Mouse (Mus musculus): ENCODE data around the gene Serpina9. TPM values are rescaled to one million over a fixed set of nuclear protein-coding genes. Genes with fewer than 3 reads are reported as not detected.

Gene Serpina9
- polyA plus RNA-seq, 1 experiment from 2014 or later = not detected

GRCm38 (mm10) chr12:104000594-104000993, 13.0 kb downstream of the Serpina9 start:
- Histone ChIP-seq H3K9ac (ENCODE audit: low read depth, low read length) (no peak overlapping the region), H3K4me1 (replicated peaks; ENCODE audit: control insufficient read depth, insufficient read depth, low read length) (no peaks in the 10 kb centered on the region), H3K36me3 (ENCODE audit: control insufficient read depth, insufficient read depth, low read length) (no peaks in the 10 kb centered on the region), H3K27me3 (ENCODE audit: control insufficient read depth, insufficient read depth, low read length) (no peaks in the 10 kb centered on the region), H3K4me2 (replicated peaks; ENCODE audit: low read depth, low read length) (no peak overlapping the region), H3K9me3 (ENCODE audit: control insufficient read depth, low read length) (no peaks in the 10 kb centered on the region), H3K27ac (ENCODE audit: low read depth, low read length) (no peak overlapping the region), H3K4me3 (ENCODE audit: low read depth, low read length) (no peak overlapping the region)
- DNase-seq (ENCODE audit: low spot score) = no peak
- 92% methylated on average over 3 of the region's 3 CpGs for WGBS
- no peak for ATAC-seq (ENCODE audit: low FRiP score)

GRCm38 (mm10) chr12:103999611-104000010, 13.9 kb downstream of the Serpina9 start:
- DNase-seq (ENCODE audit: low spot score) (no peak), ATAC-seq (ENCODE audit: low FRiP score) (no peak)
- no peak overlapping the region for H3K27ac ChIP-seq (ENCODE audit: low read depth, low read length)
- no peak overlapping the region for H3K4me2 ChIP-seq (replicated peaks; ENCODE audit: low read depth, low read length)
- no peaks in the 10 kb centered on the region for H3K9me3 ChIP-seq (ENCODE audit: control insufficient read depth, low read length)
- WGBS = 80% methylated on average over 8 of the region's 8 CpGs
- H3K4me1 ChIP-seq (replicated peaks; ENCODE audit: control insufficient read depth, insufficient read depth, low read length) = no peaks in the 10 kb centered on the region
- H3K36me3 ChIP-seq (ENCODE audit: control insufficient read depth, insufficient read depth, low read length) = no peaks in the 10 kb centered on the region
- no peaks in the 10 kb centered on the region for H3K27me3 ChIP-seq (ENCODE audit: control insufficient read depth, insufficient read depth, low read length)
- H3K9ac ChIP-seq (ENCODE audit: low read depth, low read length) = no peak overlapping the region
- no peak overlapping the region for H3K4me3 ChIP-seq (ENCODE audit: low read depth, low read length)

DNA sequence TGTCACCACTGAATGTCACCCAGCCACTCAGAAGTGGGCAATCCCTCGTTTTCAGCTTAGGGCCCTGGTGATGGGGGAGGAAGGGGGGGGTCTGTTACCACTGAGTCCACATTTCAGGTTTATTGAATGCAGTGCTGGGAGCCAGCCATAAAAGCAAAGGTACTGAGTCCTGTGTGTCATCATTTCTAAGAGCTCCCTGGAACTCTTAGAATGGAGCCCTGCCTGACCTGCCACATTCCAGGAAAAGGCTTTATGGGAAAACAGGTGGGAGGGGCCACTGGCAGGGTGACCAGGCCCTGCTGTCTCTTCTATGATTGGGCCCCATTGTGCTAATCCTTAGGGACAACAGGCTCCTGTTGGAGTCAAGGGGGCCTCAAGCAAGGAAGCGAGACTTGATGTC, 17.0 kb downstream of the Serpina9 start:
- Histone ChIP-seq H3K27me3 (ENCODE audit: control insufficient read depth, insufficient read depth, low read length) (no peaks in the 10 kb centered on the region), H3K4me3 (ENCODE audit: low read depth, low read length) (no peak overlapping the region), H3K4me2 (replicated peaks; ENCODE audit: low read depth, low read length) (no peak overlapping the region), H3K9ac (ENCODE audit: low read depth, low read length) (no peak overlapping the region), H3K36me3 (ENCODE audit: control insufficient read depth, insufficient read depth, low read length) (no peaks in the 10 kb centered on the region), H3K9me3 (ENCODE audit: control insufficient read depth, low read length) (no peaks in the 10 kb centered on the region), H3K27ac (ENCODE audit: low read depth, low read length) (no peak overlapping the region), H3K4me1 (replicated peaks; ENCODE audit: control insufficient read depth, insufficient read depth, low read length) (no peaks in the 10 kb centered on the region)
- DNase-seq (ENCODE audit: low spot score) = no peak
- WGBS = 75% methylated on average over 2 of the region's 2 CpGs
- no peak for ATAC-seq (ENCODE audit: low FRiP score)

DNA sequence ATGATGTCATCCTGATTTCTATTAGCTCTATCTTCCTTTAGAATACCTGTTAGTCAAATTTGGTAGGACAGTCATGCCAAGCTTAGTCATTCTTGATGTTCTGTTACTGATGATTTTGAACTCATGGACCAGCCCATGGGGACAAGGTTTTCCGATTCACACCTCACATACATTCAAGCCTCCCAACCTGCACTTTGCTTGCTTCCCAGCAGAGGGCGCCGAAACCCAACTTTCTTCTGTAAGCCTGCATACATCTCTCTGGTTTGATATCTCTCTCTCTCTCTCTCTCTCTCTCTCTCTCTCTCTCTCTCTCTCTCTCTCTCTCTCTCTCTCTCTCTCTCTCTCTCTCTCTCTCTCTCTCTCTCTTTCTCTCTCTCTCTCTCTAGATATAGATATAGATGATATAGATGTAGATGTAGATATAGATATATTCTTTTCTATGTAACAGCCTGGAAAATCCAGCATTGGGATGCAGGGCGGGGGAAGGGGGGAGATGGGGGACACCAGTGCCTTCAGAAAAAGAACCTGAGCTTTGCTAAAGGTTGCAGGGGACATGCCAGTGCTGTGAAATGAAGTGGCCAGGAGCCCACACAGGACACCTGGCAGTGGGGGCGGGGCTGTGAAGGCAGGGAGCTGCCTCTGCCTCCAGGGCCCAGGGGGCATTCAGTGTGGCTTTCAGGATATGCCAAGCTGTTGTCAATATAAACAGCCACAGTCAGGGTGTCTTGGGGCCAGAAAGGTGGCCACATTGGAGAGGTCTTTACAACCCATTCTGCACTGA, 18.1 kb downstream of the Serpina9 start:
- ATAC-seq (ENCODE audit: low FRiP score) = peak; percentile 47; the same call in 1 of the 2 replicates
- H3K36me3 ChIP-seq (ENCODE audit: control insufficient read depth, insufficient read depth, low read length) = no peaks in the 10 kb centered on the region

DNA sequence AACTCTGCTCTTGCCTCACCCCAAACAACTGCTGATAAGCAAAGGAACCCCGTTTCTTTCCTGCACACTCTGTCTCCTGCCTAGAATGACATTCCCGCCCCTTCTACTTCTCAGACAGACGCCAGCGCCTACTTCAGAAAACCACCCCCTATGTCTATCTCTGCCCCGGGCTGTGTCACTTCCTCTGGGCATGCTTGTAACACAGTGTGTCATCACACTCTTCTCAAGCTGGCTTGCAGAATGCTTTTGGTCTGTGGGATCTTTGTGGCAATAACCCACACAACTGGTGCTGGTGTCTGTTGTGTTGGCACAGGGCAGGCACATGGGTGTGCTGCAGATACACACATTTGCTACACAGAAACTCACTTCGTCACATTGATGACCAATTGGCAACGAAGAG, 20.6 kb downstream of the Serpina9 start:
- Histone ChIP-seq H3K36me3 (ENCODE audit: control insufficient read depth, insufficient read depth, low read length) (no peaks in the 10 kb centered on the region), H3K4me1 (replicated peaks; ENCODE audit: control insufficient read depth, insufficient read depth, low read length) (no peaks in the 10 kb centered on the region), H3K9me3 (ENCODE audit: control insufficient read depth, low read length) (no peaks in the 10 kb centered on the region), H3K9ac (ENCODE audit: low read depth, low read length) (no peak overlapping the region), H3K27ac (ENCODE audit: low read depth, low read length) (no peak overlapping the region), H3K4me3 (ENCODE audit: low read depth, low read length) (no peak overlapping the region), H3K4me2 (replicated peaks; ENCODE audit: low read depth, low read length) (no peak overlapping the region), H3K27me3 (ENCODE audit: control insufficient read depth, insufficient read depth, low read length) (no peaks in the 10 kb centered on the region)
- ATAC-seq (ENCODE audit: low FRiP score) (no peak), DNase-seq (ENCODE audit: low spot score) (no peak)
- 80% methylated on average over 7 of the region's 7 CpGs for WGBS

More for the DNA sequence above, 18.1 kb downstream of the Serpina9 start:
- WGBS = 41% methylated on average over 5 of the region's 5 CpGs
- H3K9me3 ChIP-seq (ENCODE audit: control insufficient read depth, low read length) = no peaks in the 10 kb centered on the region
- no peak overlapping the region for H3K27ac ChIP-seq (ENCODE audit: low read depth, low read length)
- no peak overlapping the region for H3K4me3 ChIP-seq (ENCODE audit: low read depth, low read length)
- no peak overlapping the region for H3K4me2 ChIP-seq (replicated peaks; ENCODE audit: low read depth, low read length)
- H3K9ac ChIP-seq (ENCODE audit: low read depth, low read length) = no peak overlapping the region
- peak; percentile 82 for DNase-seq (ENCODE audit: low spot score)
- H3K27me3 ChIP-seq (ENCODE audit: control insufficient read depth, insufficient read depth, low read length) = no peaks in the 10 kb centered on the region
- no peaks in the 10 kb centered on the region for H3K4me1 ChIP-seq (replicated peaks; ENCODE audit: control insufficient read depth, insufficient read depth, low read length)

GRCm38 (mm10) chr12:103989857-103990256, 23.7 kb downstream of the Serpina9 start, which contains the start of gene Serpina11:
Serpina11 (minus strand) TSS chr12:103989957.
- DNase-seq (ENCODE audit: low spot score) = no peak
- H3K4me1 ChIP-seq (replicated peaks; ENCODE audit: control insufficient read depth, insufficient read depth, low read length) = no peaks in the 10 kb centered on the region

GRCm38 (mm10) chr12:103989514-103989767, 24.1 kb downstream of the Serpina9 start:
- Histone ChIP-seq H3K36me3 (ENCODE audit: control insufficient read depth, insufficient read depth, low read length) (no peaks in the 10 kb centered on the region), H3K27me3 (ENCODE audit: control insufficient read depth, insufficient read depth, low read length) (no peaks in the 10 kb centered on the region), H3K9ac (ENCODE audit: low read depth, low read length) (no peak overlapping the region), H3K4me2 (replicated peaks; ENCODE audit: low read depth, low read length) (no peak overlapping the region), H3K9me3 (ENCODE audit: control insufficient read depth, low read length) (no peaks in the 10 kb centered on the region), H3K27ac (ENCODE audit: low read depth, low read length) (no peak overlapping the region), H3K4me1 (replicated peaks; ENCODE audit: control insufficient read depth, insufficient read depth, low read length) (no peaks in the 10 kb centered on the region), H3K4me3 (ENCODE audit: low read depth, low read length) (no peak overlapping the region)
- ATAC-seq (ENCODE audit: low FRiP score) (no peak), DNase-seq (ENCODE audit: low spot score) (no peak)
- 59% methylated on average over 2 of the region's 2 CpGs for WGBS

More at GRCm38 (mm10) chr12:103989857-103990256, 23.7 kb downstream of the Serpina9 start, which contains the start of gene Serpina11:
- Histone ChIP-seq H3K27me3 (ENCODE audit: control insufficient read depth, insufficient read depth, low read length) (no peaks in the 10 kb centered on the region), H3K9me3 (ENCODE audit: control insufficient read depth, low read length) (no peaks in the 10 kb centered on the region), H3K4me2 (replicated peaks; ENCODE audit: low read depth, low read length) (no peak within 1 kb of the TSS), H3K36me3 (ENCODE audit: control insufficient read depth, insufficient read depth, low read length) (no peaks in the 10 kb centered on the region), H3K27ac (ENCODE audit: low read depth, low read length) (no peak within 1 kb of the TSS), H3K4me3 (ENCODE audit: low read depth, low read length) (no peak within 1 kb of the TSS), H3K9ac (ENCODE audit: low read depth, low read length) (no peak within 1 kb of the TSS)
- WGBS = 93% methylated on average over 6 of the region's 6 CpGs
- ATAC-seq (ENCODE audit: low FRiP score) = no peak

GRCm38 (mm10) chr12:103988754-103989513, 24.6 kb downstream of the Serpina9 start:
- ATAC-seq (ENCODE audit: low FRiP score) (no peak), DNase-seq (ENCODE audit: low spot score) (no peak)
- 61% methylated on average over 14 of the region's 14 CpGs for WGBS

DNA sequence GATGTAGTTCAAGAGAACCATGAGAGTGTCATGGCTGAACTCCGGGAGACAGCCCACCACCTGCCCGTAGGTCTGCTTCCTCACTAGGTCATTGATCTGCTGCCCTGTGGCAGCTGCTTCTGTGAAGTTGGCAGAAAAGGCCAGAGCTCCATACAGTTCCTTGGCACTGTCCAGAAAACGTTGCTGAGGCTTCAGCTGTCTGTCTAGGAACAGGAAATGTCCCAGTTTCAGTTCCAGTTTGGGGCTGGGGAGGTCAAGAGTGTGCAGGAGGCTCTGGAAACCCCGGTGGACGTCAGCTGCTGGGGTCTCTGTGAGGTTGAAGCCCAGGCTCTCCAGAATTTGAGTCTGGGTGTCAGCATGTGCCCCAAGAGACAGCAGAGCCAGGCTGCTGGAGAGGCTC, 27.7 kb downstream of the Serpina9 start:
- no peak for ATAC-seq (ENCODE audit: low FRiP score)
- H3K9me3 ChIP-seq (ENCODE audit: control insufficient read depth, low read length) = no peaks in the 10 kb centered on the region
- WGBS = 70% methylated on average over 5 of the region's 5 CpGs
- no peaks in the 10 kb centered on the region for H3K36me3 ChIP-seq (ENCODE audit: control insufficient read depth, insufficient read depth, low read length)
- H3K27ac ChIP-seq (ENCODE audit: low read depth, low read length) = no peak overlapping the region
- no peak overlapping the region for H3K4me3 ChIP-seq (ENCODE audit: low read depth, low read length)
- H3K4me1 ChIP-seq (replicated peaks; ENCODE audit: control insufficient read depth, insufficient read depth, low read length) = no peaks in the 10 kb centered on the region
- H3K4me2 ChIP-seq (replicated peaks; ENCODE audit: low read depth, low read length) = no peak overlapping the region
- DNase-seq (ENCODE audit: low spot score) = no peak
- H3K27me3 ChIP-seq (ENCODE audit: control insufficient read depth, insufficient read depth, low read length) = no peaks in the 10 kb centered on the region
- no peak overlapping the region for H3K9ac ChIP-seq (ENCODE audit: low read depth, low read length)

More at GRCm38 (mm10) chr12:103988754-103989513, 24.6 kb downstream of the Serpina9 start:
- no peak overlapping the region for H3K27ac ChIP-seq (ENCODE audit: low read depth, low read length)
- H3K9ac ChIP-seq (ENCODE audit: low read depth, low read length) = no peak overlapping the region
- H3K4me2 ChIP-seq (replicated peaks; ENCODE audit: low read depth, low read length) = no peak overlapping the region
- no peak overlapping the region for H3K4me3 ChIP-seq (ENCODE audit: low read depth, low read length)
- no peaks in the 10 kb centered on the region for H3K36me3 ChIP-seq (ENCODE audit: control insufficient read depth, insufficient read depth, low read length)
- H3K27me3 ChIP-seq (ENCODE audit: control insufficient read depth, insufficient read depth, low read length) = no peaks in the 10 kb centered on the region
- no peaks in the 10 kb centered on the region for H3K4me1 ChIP-seq (replicated peaks; ENCODE audit: control insufficient read depth, insufficient read depth, low read length)
- no peaks in the 10 kb centered on the region for H3K9me3 ChIP-seq (ENCODE audit: control insufficient read depth, low read length)

Measured in hindbrain, embryonic 11.5 days (tissue).